Mouse (Mus musculus) monocyte, adult 2 months (primary cell): ENCODE measurements around the gene Olfr796.

Experiments
- DNase-seq, 2 experiments: peaks; one replicate each; pipeline ENCODE4 v3.0.0; 2022; ENCODE audit warnings: low spot score in 2 of 2, low read depth in 1 of 2

Olfr796 gene

DNA sequence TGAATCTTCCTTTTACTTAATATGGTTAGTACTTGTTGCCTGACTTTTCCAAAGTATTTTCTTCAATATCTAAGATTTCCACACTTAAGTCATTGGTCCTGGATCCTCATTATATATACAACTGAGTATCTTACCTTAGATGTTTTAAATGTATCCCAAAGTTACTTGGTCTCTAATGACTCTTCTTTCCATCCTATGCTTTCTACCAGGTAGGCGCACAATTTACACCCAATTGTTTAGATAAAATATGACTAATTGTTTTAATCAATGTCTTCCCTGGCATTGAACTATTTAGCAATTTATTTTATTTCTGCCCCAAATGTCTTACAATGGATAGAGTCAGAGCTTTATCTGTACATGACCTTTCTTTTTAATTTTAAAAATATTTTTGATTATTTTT is at the start of gene Olfr796:
Olfr796 (minus strand) TSS at position 101 of the 400 bp plus-strand sequence.
- no peak for DNase-seq

GRCm38 (mm10) chr10:129657394-129657793 is 45.0 kb upstream of the Olfr796 start, which contains the start of gene Olfr800:
Gene Olfr800 (plus strand): TSS chr10:129657694.
- DNase-seq: no peak

DNA sequence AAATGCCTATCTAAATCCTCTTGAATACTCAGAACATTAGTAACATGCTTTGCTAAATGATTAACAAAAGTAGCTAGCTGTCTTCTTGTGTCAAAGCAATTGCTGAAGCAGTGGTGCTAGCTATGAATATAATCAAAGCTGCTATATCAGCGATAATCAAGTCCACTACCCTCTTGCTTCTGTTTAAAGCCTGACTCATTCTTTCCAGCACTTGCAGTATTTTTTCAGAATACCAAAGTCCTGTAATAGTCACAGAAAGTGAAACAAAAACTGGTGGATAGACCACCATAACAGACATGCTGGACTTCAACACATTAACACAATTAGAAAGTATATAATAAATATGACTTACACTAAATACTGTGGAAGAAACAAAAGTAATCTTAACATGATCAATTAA is 39.4 kb upstream of the Olfr796 start:
- no peak for DNase-seq

DNA sequence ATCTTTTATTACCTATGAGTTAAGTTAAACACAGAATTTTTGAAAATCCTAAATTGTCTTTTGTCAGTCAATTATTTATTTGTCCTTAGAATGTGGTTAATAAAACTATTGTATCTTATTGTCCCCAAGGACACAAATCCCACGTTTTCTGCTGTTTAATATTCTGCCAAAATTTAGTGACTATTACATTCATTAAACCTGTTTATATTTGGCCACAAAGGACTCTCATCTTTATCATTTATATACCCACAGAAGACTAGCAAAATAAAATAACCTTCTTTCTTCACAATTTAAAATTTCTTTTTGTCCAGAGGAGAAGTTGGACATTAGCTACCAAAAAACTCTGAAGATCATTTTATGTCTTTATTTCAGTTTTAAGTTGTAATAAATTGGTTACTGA is 24.8 kb upstream of the Olfr796 start, which contains the start of gene Olfr799:
Olfr799 (plus strand) TSS at position 301 of the 400 bp plus-strand sequence.
- no peak for DNase-seq

DNA sequence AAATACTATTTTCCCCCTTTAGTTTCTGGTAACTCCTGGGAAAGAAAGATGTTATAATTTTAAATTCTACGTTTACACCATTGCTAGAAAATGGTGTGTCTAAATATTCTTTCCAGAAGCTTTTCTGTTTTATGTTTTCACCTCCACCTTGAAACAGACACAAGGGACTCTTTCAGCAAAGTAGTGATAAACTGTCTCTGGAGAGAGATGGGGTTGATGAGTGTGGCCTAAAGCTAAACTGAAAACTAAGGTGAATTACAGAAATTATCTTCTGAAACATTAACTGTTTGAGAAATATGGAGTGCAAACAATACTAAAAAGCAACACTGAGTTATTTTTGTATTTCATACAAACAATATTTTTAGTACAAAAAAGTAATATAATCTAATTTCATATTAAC is 15.5 kb upstream of the Olfr796 start, which contains the start of gene Olfr798:
Olfr798 (minus strand) TSS at position 101 of the 400 bp plus-strand sequence.
- no peak for DNase-seq

GRCm38 (mm10) chr10:129623251-129623650 is 10.9 kb upstream of the Olfr796 start:
- no peak for DNase-seq

- DNase-seq: no peak
Measured at GRCm38 (mm10) chr10:129621724-129622123, 9.4 kb upstream of the Olfr796 start.

DNA sequence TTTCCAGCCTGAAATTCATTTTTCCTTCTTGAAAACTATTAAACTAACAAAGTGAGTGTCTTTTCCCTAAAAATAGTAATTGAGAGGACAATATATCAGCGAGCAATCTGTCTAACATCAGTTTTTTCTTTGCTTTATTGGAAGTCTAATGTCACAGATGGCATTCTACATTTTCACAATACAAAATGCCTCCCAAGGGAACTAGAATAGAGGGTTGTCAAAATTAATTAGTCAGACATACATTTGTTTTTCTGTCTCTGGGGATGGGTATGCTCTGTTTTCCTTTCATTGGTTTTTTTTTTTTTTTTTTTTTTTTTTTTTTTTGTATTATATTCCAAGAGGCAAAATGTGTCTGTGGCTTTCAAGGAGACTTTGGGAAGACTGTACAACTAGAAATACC is 35.3 kb downstream of the Olfr796 start:
- DNase-seq: no peak

DNA sequence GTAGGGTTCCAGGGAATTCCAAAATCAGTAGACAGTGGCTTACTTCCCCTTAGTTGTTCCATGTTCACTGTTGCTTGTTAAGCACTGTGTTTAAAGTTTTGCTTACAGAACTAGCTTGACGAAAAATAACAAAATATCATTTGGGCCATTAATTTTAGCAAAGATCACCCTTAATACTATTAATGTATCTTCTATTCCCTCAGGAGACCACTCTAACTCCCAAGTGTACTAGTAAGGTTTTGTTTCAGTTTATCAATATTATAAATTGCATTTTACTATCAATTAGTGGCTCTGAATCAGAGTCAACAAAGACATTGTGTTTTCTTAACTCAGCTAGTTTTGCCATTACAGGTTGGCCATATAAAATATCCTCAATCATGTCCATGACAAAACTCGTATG is 45.0 kb downstream of the Olfr796 start, which contains the start of gene Olfr794:
Olfr794 (plus strand) TSS at position 301 of the 400 bp plus-strand sequence.
- DNase-seq: no peak
